Mouse (Mus musculus) monocyte, adult 2 months (primary cell): ENCODE measurements around the gene 4930438A08Rik.
A peak's percentile ranks its signal among the peaks of the same experiment; 100 is the strongest.
"Not testable (repeated sequence)": the region's sequence is repeated elsewhere in the genome, so short reads cannot be mapped to it uniquely, and the experiment has no call there.

Experiments used
- DNase-seq, 2 experiments: peaks; one replicate each; pipeline ENCODE4 v3.0.0; 2022; ENCODE audit warnings: low spot score in 2 of 2, low read depth in 1 of 2

The 4930438A08Rik gene

GRCm38 (mm10) chr11:58281970-58282496 lies 7.4 kb downstream of the 4930438A08Rik start:
- no peak for DNase-seq

GRCm38 (mm10) chr11:58282518-58282917 lies 7.9 kb downstream of the 4930438A08Rik start:
- no peak for DNase-seq

GRCm38 (mm10) chr11:58289992-58290682 lies 15.5 kb downstream of the 4930438A08Rik start:
- no peak for DNase-seq

GRCm38 (mm10) chr11:58290812-58291211 lies 16.2 kb downstream of the 4930438A08Rik start:
- DNase-seq, result no peak

- DNase-seq, result no peak
These were observed 18.2 kb downstream of the 4930438A08Rik start for GRCm38 (mm10) chr11:58292791-58293190.

- DNase-seq, result no peak
These were observed 22.8 kb downstream of the 4930438A08Rik start for GRCm38 (mm10) chr11:58297396-58297795.

- peak; percentile 29 to 67 for DNase-seq
These were observed 26.5 kb downstream of the 4930438A08Rik start for GRCm38 (mm10) chr11:58301057-58301456.

- peak; percentile 87 to 96 for DNase-seq
These were observed 27.5 kb downstream of the 4930438A08Rik start for GRCm38 (mm10) chr11:58301837-58302754.

- no peak for DNase-seq
These were observed 28.3 kb downstream of the 4930438A08Rik start for GRCm38 (mm10) chr11:58302774-58303445.

- DNase-seq, result no peak
These were observed 29.0 kb downstream of the 4930438A08Rik start for GRCm38 (mm10) chr11:58303594-58303993.

- DNase-seq, result not testable (repeated sequence)
These were observed 30.7 kb downstream of the 4930438A08Rik start for GRCm38 (mm10) chr11:58305299-58305698.

- DNase-seq, result peak; percentile 70 to 83
These were observed 32.3 kb downstream of the 4930438A08Rik start, which contains the start of gene Zfp692 for GRCm38 (mm10) chr11:58306860-58307308. Zfp692 (plus strand) TSS chr11:58307069.

GRCm38 (mm10) chr11:58307411-58308080 lies 32.9 kb downstream of the 4930438A08Rik start:
- peak in 1 of 2 experiments; percentile 25 for DNase-seq

- DNase-seq, result no peak
These were observed 34.1 kb downstream of the 4930438A08Rik start for GRCm38 (mm10) chr11:58308661-58309060.

GRCm38 (mm10) chr11:58314069-58314468 lies 39.5 kb downstream of the 4930438A08Rik start:
- DNase-seq, result no peak

- DNase-seq, result no peak
These were observed 41.1 kb downstream of the 4930438A08Rik start for GRCm38 (mm10) chr11:58315536-58316168.

GRCm38 (mm10) chr11:58316344-58316743 lies 41.7 kb downstream of the 4930438A08Rik start:
- DNase-seq, result no peak

- DNase-seq, result no peak
These were observed 42.3 kb downstream of the 4930438A08Rik start for GRCm38 (mm10) chr11:58316768-58317390.

- peak; percentile 85 to 93 for DNase-seq
These were observed 48.4 kb downstream of the 4930438A08Rik start for GRCm38 (mm10) chr11:58322824-58323569.
